Mouse (Mus musculus) heart, embryonic 14.5 days (tissue): Measurements from ENCODE around the gene Nol10. TPM values are rescaled to one million over a fixed set of nuclear protein-coding genes. Genes with fewer than 3 reads are reported as not detected.

ENCODE experiments used
- ATAC-seq: fragments of 200-750 bp; cut with Nextera tagmentation; 2 replicates; pipeline ENCODE4 v1.8.0; 2017; ENCODE audit warnings: low read depth, moderate TSS enrichment; ENCODE audit not compliant: insufficient number of reproducible peaks, insufficient read depth, low FRiP score
- H3K27ac ChIP-seq, 2 experiments: fragments of 200-500 bp in 1 of 2; fragments of 300-500 bp in 1 of 2; sonication (generic) in 1 of 2; replicated peaks in 1 of 2; 2 replicates each; pipeline ENCODE4 v1.5.1; 2012 to 2014; ENCODE audit warnings: low read depth in 2 of 2, low read length in 2 of 2, control low read depth in 1 of 2, mild to moderate bottlenecking in 1 of 2, mixed read lengths in 1 of 2; ENCODE audit not compliant: control insufficient read depth in 1 of 2, insufficient read depth in 1 of 2
- H3K27me3 ChIP-seq: fragments of 300-500 bp; sonication (generic); 2 replicates; pipeline ENCODE4 v1.6.1; 2014; ENCODE audit warnings: mild to moderate bottlenecking, low read length, control low read depth; ENCODE audit not compliant: control insufficient read depth, insufficient read depth
- H3K36me3 ChIP-seq: fragments of 300-500 bp; sonication (generic); 2 replicates; pipeline ENCODE4 v1.6.1; 2014; ENCODE audit warnings: mild to moderate bottlenecking, control low read depth, low read length, mixed read lengths; ENCODE audit not compliant: control insufficient read depth, insufficient read depth
- H3K4me1 ChIP-seq, 2 experiments: fragments of 200-500 bp in 1 of 2; fragments of 300-500 bp in 1 of 2; sonication (generic) in 1 of 2; 2 replicates each; pipeline ENCODE4 v1.6.1; 2012 to 2014; ENCODE audit warnings: low read length in 2 of 2, control low read depth in 1 of 2, mixed read lengths in 1 of 2; ENCODE audit not compliant: control insufficient read depth in 2 of 2, insufficient read depth in 2 of 2
- H3K4me2 ChIP-seq: fragments of 300-500 bp; sonication (generic); 2 replicates; pipeline ENCODE4 v1.6.1; 2014; ENCODE audit warnings: mild to moderate bottlenecking, low read length
- H3K4me3 ChIP-seq, 2 experiments: fragments of 200-500 bp in 1 of 2; fragments of 300-500 bp in 1 of 2; sonication (generic) in 1 of 2; 2 replicates each; pipeline ENCODE4 v1.5.1; 2012 to 2014; ENCODE audit warnings: low read length in 2 of 2, mild to moderate bottlenecking in 2 of 2, control low read depth in 1 of 2, low read depth in 1 of 2, moderate library complexity in 1 of 2; ENCODE audit not compliant: control insufficient read depth in 1 of 2, insufficient read depth in 1 of 2
- H3K9ac ChIP-seq: fragments of 300-500 bp; sonication (generic); 2 replicates; pipeline ENCODE4 v1.6.1; 2014; ENCODE audit warnings: mild to moderate bottlenecking, low read length
- H3K9me3 ChIP-seq: fragments of 300-500 bp; sonication (generic); 2 replicates; pipeline ENCODE4 v1.6.1; 2016; ENCODE audit warnings: low read length, control low read depth; ENCODE audit not compliant: control insufficient read depth
- WGBS: fragments of 180-500 bp; shearing (Covaris S2); extraction: QIAGEN DNeasy Blood & Tissue Kit; methylation state at CpG from one replicate; pipeline ENCODE4 v1.1.7; 2014; 5-methylcytosine and 5-hydroxymethylcytosine counted together
- polyA plus RNA-seq: library from polyadenylated mRNA; unstranded; fragments of >200 nt; fragmentation: Nextera tagmentation; extraction: Ambion mirVana; gene quantifications from 2 replicates; pipeline ENCODE4 v1.2.1, GENCODE M21; 2014

Nol10 gene
- polyA plus RNA-seq, 1 experiment from 2014 or later, result 11.3 TPM

- no peaks in the 10 kb centered on the region for H3K27me3 ChIP-seq
- 32% methylated on average over 12 of the region's 12 CpGs for WGBS
- H3K9me3 ChIP-seq, result no peaks in the 10 kb centered on the region
- no peak overlapping the region for H3K4me2 ChIP-seq
- H3K36me3 ChIP-seq, result peaks cover 26% of the 10 kb centered on the region
- no peak overlapping the region for H3K9ac ChIP-seq
- H3K27ac ChIP-seq, result no peak overlapping the region
- ATAC-seq, result no peak
- peaks cover 2 to 9% of the 10 kb centered on the region in 2 experiments; a peak in 3 of 4 replicates for H3K4me1 ChIP-seq
- no peak overlapping the region for H3K4me3 ChIP-seq
Observed at GRCm38 (mm10) chr12:17411797-17412526, 63.7 kb downstream of the Nol10 start.

GRCm38 (mm10) chr12:17414734-17415133 lies 66.5 kb downstream of the Nol10 start:
- Histone ChIP-seq H3K9ac (no peak overlapping the region), H3K4me3 (no peak overlapping the region), H3K36me3 (peaks cover 32% of the 10 kb centered on the region), H3K9me3 (no peaks in the 10 kb centered on the region), H3K27me3 (no peaks in the 10 kb centered on the region), H3K4me2 (no peak overlapping the region), H3K4me1 (peaks cover 3 to 9% of the 10 kb centered on the region in 2 experiments; a peak in 3 of 4 replicates), H3K27ac (no peak overlapping the region)
- no peak for ATAC-seq
- WGBS, result 92% methylated on average over 7 of the region's 7 CpGs

- Histone ChIP-seq H3K4me1 (peaks cover 5 to 12% of the 10 kb centered on the region in 2 experiments; a peak in 3 of 4 replicates), H3K36me3 (peaks cover 58% of the 10 kb centered on the region), H3K4me2 (no peak overlapping the region), H3K4me3 (no peak overlapping the region), H3K9ac (no peak overlapping the region), H3K9me3 (no peaks in the 10 kb centered on the region), H3K27me3 (no peaks in the 10 kb centered on the region), H3K27ac (no peak overlapping the region)
- no peak for ATAC-seq
- WGBS, result 5% methylated on average over 3 of the region's 3 CpGs
Observed at GRCm38 (mm10) chr12:17420168-17420810, 72.0 kb downstream of the Nol10 start.

- Histone ChIP-seq H3K4me2 (no peak overlapping the region), H3K4me1 (peaks cover 2 to 4% of the 10 kb centered on the region in 2 experiments; a peak in 2 of 4 replicates), H3K9me3 (no peaks in the 10 kb centered on the region), H3K27me3 (no peaks in the 10 kb centered on the region), H3K9ac (no peak overlapping the region), H3K4me3 (no peak overlapping the region), H3K36me3 (peaks cover 55% of the 10 kb centered on the region), H3K27ac (no peak overlapping the region)
- ATAC-seq, result no peak
- WGBS, result 81% methylated on average over 11 of the region's 11 CpGs
Observed at GRCm38 (mm10) chr12:17425254-17426169, 77.3 kb downstream of the Nol10 start.

GRCm38 (mm10) chr12:17426735-17427134 lies 78.5 kb downstream of the Nol10 start:
- H3K27me3 ChIP-seq, result no peaks in the 10 kb centered on the region
- no peak overlapping the region for H3K27ac ChIP-seq
- peaks cover 58% of the 10 kb centered on the region for H3K36me3 ChIP-seq
- H3K9ac ChIP-seq, result no peak overlapping the region
- 73% methylated on average over 3 of the region's 3 CpGs for WGBS
- H3K4me2 ChIP-seq, result no peak overlapping the region
- no peaks in the 10 kb centered on the region for H3K9me3 ChIP-seq
- no peak for ATAC-seq
- no peaks in the 10 kb centered on the region for H3K4me1 ChIP-seq
- H3K4me3 ChIP-seq, result no peak overlapping the region

GRCm38 (mm10) chr12:17430578-17430977 lies 82.3 kb downstream of the Nol10 start:
- Histone ChIP-seq H3K9ac (no peak overlapping the region), H3K9me3 (no peaks in the 10 kb centered on the region), H3K27ac (no peak overlapping the region), H3K36me3 (peaks cover 29% of the 10 kb centered on the region), H3K4me3 (no peak overlapping the region), H3K27me3 (no peaks in the 10 kb centered on the region), H3K4me2 (no peak overlapping the region), H3K4me1 (no peaks in the 10 kb centered on the region)
- no peak for ATAC-seq
- WGBS, result 85% methylated on average over 2 of the region's 2 CpGs

GRCm38 (mm10) chr12:17431166-17431565 lies 82.9 kb downstream of the Nol10 start:
- Histone ChIP-seq H3K27ac (no peak overlapping the region), H3K4me3 (no peak overlapping the region), H3K4me1 (no peaks in the 10 kb centered on the region), H3K36me3 (peaks cover 23% of the 10 kb centered on the region), H3K27me3 (no peaks in the 10 kb centered on the region), H3K9me3 (no peaks in the 10 kb centered on the region), H3K9ac (no peak overlapping the region), H3K4me2 (no peak overlapping the region)
- 81% methylated on average over 5 of the region's 5 CpGs for WGBS
- no peak for ATAC-seq
